Mouse (Mus musculus): ENCODE results near the gene Znrd1as.

DNA sequence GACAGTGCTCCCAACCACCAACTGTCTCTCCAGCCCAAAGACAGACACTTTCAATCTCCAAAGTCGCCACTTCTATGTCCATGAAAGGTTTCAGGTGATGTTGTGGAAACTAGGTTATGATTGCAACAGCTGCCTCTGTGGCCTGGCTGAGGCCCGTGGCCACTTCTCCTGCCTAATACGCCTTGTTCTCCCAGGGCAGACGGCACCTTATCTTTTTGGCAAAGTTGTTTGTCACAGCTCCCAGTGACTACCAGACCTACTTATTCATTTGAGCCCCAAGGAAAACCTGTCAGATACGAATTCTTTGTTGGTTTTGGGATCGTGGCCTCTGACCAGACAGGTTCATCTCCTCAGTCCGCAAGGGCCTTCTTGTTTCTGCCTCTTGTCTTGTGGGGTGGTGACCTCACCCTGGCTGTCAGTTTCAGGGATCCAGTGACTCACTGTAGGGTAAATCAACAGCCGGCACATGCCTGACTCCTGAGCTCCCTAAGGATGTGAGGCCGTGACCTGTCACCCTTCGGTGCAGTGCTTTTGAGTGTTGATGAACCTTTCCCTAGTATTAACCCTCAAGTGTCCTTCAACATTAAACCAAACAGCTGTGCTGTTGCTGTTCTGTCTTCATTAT, 30.8 kb upstream of the Znrd1as start:
- TF ChIP-seq CTCF (conservative IDR thresholded peaks at IDR 0.05; ENCODE audit: low read length) (no peak), NANOG (IDR thresholded peaks at IDR 0.05; ENCODE audit: borderline replicate concordance, low read length) (no peak)

Data from E14TG2a.4 (cell line).